Mouse (Mus musculus) embryo, embryonic 9.5 days (tissue): ENCODE measurements at regions not wholly inside any gene's neighbourhood (a gene's known extent, or its start where the extent isn't known, plus 50 kb on each side); places are given as distances from the start of the nearest gene placed in this dataset.
"Not testable (repeated sequence)": the region's sequence is repeated elsewhere in the genome, so short reads cannot be mapped to it uniquely, and the experiment has no call there.

ENCODE experiments used
- DNase-seq: peaks from one replicate; pipeline ENCODE4 v3.0.0-alpha.2; 2017; ENCODE audit errors: extremely low spot score

- DNase-seq = peak; percentile 53
Observed at GRCm38 (mm10) chr7:60492028-60492995, 352.3 kb upstream of the Snrpn start.

GRCm38 (mm10) chr7:60487839-60488454 is 347.9 kb upstream of the Snrpn start:
- DNase-seq = peak; percentile 2

GRCm38 (mm10) chr7:60450074-60450603 is 310.1 kb upstream of the Snrpn start:
- DNase-seq = not testable (repeated sequence)

GRCm38 (mm10) chr7:60449239-60450073 is 309.4 kb upstream of the Snrpn start:
- peak; percentile 1 for DNase-seq

GRCm38 (mm10) chr7:60438781-60439180 is 298.8 kb upstream of the Snrpn start:
- no peak for DNase-seq

GRCm38 (mm10) chr7:60391011-60391863 is 251.2 kb upstream of the Snrpn start:
- DNase-seq = peak; percentile 73

- DNase-seq = peak; percentile 0
Observed at GRCm38 (mm10) chr7:60386957-60387356, 246.9 kb upstream of the Snrpn start.

GRCm38 (mm10) chr7:60374001-60374400 is 234.0 kb upstream of the Snrpn start:
- DNase-seq = not testable (repeated sequence)

GRCm38 (mm10) chr7:60352206-60352605 is 212.2 kb upstream of the Snrpn start:
- not testable (repeated sequence) for DNase-seq
